Mouse (Mus musculus) megakaryocyte progenitor cell, adult 5-6 weeks (primary cell): Measurements from ENCODE around the gene Calcoco2. TPM values are rescaled to one million over a fixed set of nuclear protein-coding genes. Genes with fewer than 3 reads are reported as not detected.
"Not testable (repeated sequence)": the region's sequence is repeated elsewhere in the genome, so short reads cannot be mapped to it uniquely, and the experiment has no call there.

ENCODE experiments used
- ATAC-seq: replicated peaks from 2 replicates; pipeline ENCODE4 v1.8.0; 2016; ENCODE audit warnings: mild to moderate bottlenecking, moderate TSS enrichment, inconsistent platforms; ENCODE audit not compliant: poor library complexity
- total RNA-seq, 2 experiments: library from RNA; stranded (forward) in 1 of 2; stranded (reverse) in 1 of 2; fragments of 157-497, 149-512 nt in 1 of 2; fragments of 200-1000 nt in 1 of 2; gene quantifications; 2 replicates each; pipeline versions ENCODE4 v1.2.3 to v1.2.4; 2015 to 2017

Gene Calcoco2
- not detected in 2 replicates for total RNA-seq (2015)
- total RNA-seq (2017): not detected in 2 replicates

DNA sequence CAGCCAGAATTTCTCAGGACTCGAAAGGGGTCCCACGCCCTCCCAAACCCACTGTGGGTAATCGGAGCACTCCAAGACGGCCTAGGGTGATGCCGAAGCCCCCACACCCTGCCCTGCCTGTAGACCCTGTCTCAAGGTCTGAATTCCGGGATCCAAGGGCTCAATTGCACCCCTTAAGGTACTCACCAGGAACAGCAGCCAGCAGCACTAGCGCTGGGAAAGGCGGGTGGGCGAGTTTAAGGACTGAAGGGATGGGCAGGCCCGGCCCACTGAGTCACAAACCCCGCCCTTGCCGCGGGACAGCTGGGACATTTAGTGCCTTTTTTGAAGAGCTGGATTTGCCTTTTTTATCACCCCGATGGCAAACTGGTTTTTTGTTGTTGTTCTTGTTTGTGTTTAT is at the start of gene Calcoco2:
Gene Calcoco2, minus strand, starts transcription at position 214 of the 400 bp plus-strand sequence.
- ATAC-seq: no peak

DNA sequence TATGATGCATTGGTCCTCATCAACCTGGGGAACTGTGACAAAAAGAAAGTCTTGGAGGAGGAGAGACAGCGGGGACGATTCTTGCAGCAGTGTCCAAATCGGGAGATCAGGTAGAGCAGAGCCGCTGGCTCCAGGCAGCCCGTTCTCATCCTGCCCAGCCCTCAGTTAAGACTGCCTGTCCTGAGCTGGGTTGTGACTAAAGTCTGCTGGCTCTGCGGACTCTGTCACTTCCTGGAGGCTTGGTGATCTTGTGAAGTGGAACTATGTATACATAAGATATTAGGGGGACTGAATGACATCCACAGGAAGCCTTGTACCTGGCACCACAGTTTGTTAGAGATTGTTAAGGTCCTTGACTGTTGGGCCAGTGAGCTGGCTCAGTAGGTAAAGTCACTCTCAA is 35.7 kb upstream of the Calcoco2 start:
- no peak for ATAC-seq

GRCm38 (mm10) chr11:96145622-96146270 is 34.0 kb upstream of the Calcoco2 start:
- ATAC-seq: peak; percentile 66

GRCm38 (mm10) chr11:96143766-96144165 is 32.0 kb upstream of the Calcoco2 start:
- no peak for ATAC-seq

DNA sequence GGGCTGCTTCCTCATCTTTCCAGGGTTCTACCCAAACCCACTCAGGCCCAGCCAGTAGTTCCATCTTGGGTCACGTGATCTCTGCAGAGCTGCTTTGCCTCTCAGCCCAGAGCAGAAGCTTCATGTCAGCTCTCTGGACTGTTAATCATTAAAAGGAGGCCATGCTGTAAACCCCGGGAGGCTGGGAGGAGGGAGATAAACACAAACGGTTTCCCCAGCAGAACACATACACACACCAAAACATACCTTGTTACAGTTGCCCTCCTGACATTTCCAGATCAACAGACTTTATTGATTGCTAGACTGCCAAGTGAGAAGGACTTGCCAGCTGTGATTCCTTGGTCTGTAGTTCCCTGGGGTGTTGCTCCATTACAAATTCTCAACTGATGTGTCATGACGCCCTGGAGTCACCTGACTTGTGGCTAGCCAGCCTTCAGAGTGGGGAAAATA is 29.0 kb upstream of the Calcoco2 start:
- no peak for ATAC-seq

DNA sequence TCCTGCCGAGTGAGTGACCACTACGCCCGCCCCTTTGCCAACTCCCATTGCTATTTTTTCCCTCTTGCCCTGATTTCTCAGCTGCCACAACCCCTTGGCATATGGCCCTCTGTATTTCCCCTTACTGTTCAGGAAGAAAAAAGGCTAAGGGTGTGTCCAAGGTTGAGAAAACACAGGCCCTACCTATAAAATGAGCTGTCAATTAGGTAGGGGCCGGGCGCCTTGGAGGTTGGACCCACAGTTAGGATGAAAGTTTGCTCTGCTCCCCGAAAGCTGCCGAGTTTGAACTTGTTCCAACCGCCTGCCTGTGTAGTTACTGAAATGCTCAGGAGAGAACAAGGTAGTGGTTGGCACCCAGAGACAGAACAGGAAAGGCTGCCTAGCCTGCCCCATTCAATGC is 24.1 kb upstream of the Calcoco2 start:
- no peak for ATAC-seq

DNA sequence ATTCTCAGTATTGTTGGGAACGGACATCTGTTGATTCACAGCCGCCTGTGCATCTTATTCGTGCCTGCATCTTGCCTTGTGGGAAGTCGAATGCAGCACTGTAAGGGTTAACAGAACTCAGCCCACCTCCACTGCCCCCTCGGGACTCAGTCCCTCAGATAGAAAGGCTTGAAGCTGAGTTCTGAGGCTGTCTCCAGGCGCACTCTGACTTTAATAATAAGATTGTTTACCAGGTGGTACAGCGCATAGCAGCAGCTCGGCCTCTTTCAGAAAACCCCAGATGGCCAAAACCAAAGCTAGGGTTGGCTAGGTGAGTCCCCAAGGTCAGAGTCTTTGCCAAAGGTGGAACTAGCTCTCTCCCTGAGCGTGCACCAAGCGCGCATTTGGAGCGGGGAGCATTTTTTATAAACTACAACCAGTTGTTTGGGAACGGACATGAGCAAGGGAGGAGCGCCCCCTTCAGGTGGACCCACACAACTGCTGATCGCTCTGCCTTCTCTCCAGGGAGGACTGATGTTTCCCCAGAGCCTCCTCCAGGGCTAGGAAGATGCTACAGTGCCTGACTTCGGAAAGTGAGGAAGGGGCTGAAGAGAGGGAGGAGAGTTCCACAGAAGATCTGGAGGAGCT is 21.6 kb upstream of the Calcoco2 start, which contains the start of gene Ttll6:
Gene Ttll6, plus strand, starts transcription at position 548 of the 627 bp plus-strand sequence.
- ATAC-seq: peak; percentile 73

DNA sequence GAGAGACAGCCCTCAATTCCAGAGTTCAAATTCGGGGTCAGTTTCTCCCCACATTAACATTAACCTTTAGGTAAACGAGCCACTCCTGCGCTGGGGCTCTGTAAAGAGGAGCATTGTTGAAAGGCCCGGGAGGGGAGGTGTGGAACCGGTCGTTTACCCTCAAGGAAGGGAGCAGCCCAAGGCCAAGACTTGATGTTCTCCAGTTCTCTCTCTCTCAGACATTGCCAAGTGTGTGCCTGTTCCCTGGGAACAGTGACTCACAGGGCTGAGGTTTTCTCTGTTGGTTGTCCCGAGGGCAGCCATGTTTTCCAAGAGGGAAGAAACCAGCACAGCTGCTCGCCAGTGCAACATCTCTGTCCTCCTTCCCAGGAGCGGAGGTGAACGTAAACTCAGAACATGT is 18.8 kb upstream of the Calcoco2 start:
- ATAC-seq: no peak

GRCm38 (mm10) chr11:96124052-96124914 is 12.5 kb upstream of the Calcoco2 start:
- peak; percentile 46 for ATAC-seq

- not testable (repeated sequence) for ATAC-seq
Observed at GRCm38 (mm10) chr11:96122806-96123205, 11.0 kb upstream of the Calcoco2 start.

DNA sequence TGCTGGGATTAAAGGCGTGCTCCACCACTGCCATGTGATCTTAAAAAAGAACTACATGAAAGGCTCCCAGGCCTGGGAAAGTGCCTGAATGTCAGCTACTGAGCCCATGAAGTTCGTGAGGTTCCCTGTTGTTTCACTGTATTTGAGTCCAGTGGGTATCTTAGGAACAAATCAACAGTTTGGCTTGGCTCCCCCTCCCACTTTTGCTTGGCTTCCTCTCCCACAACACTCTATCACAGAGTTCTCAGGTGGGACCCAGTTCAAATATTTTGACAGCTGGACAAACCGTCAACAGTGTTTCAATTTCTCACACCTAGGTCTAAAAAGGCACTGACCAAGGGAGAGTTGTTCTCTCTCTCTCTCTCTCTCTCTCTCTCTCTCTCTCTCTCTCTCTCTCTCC is 7.6 kb upstream of the Calcoco2 start:
- ATAC-seq: no peak

GRCm38 (mm10) chr11:96116925-96117324 is 5.2 kb upstream of the Calcoco2 start:
- not testable (repeated sequence) for ATAC-seq

DNA sequence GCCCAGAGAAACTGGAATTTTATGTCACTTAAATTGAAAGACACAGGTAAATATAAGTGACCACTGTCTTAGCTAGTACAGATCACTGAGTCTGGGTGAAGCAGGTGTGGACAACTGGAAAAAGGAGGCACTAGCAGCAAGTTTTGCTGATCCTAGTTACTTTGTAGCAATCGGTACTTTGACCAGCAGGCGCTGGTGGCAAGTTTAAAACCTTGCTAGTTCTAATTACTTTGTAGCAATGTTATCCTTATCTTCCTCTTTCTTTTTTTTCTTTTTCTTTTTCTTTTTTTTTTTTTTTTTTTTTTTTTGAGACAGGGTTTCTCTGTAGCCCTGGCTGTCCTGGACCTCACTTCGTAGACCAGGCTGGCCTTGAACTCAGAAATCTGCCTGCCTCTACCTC is 4.4 kb upstream of the Calcoco2 start:
- ATAC-seq: no peak

DNA sequence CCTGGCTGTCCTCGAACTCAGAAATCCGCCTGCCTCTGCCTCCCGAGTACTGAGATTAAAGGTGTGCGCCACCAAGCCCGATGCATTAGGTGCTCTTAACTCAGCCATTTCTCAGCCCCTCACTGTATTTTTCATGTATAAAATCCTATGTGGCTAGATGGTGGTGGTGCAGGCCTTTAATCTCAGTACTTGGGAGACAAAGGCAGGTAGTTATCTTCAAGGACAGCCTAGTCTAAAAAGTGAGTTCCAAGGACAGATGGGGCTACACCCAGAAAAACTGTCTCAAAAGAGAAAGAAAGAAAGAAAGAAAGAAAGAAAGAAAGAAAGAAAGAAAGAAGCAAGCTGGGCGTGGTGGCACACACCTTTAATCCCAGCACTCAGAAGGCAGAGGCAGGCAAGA is 3.7 kb upstream of the Calcoco2 start:
- ATAC-seq: no peak

DNA sequence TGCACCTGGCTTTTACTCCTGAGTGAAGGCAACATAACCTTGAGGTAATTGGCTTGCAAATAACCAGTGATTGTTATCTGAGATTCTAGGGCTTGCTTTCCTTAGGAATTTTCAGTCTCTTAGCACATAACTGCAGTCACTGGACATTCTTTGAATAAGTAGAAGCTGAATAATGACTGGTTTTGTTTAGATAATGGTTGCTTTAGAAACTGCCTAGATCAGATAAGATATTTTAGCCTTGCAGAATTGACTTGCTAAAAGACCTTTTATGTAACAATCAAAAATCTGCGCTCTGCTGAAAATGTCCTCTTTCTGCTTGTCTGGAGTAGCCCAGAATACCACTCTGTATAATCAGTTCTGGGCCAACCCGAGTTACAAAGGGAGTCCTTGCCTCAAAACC is 2.3 kb upstream of the Calcoco2 start:
- ATAC-seq: no peak

DNA sequence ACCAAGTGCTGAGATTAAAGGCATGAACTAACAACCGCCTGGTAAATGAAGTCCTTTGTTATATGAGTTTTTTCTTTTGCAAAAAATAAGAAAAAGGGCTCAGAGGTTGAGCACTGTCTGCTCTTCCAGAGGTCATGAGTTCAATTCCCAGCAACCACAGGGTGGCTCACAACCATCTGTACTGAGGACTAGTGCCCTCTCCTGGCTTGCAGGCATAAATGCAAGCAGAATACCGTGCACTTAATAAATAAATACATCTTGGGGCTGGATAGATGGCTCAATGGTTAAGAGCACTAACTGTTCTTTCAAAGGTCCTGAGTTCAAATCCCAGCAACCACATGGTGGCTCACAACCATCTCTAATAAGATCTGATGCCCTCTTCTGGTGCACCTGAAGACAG is 814 bp downstream of the Calcoco2 start:
- ATAC-seq: not testable (repeated sequence)

- ATAC-seq: no peak
Observed at GRCm38 (mm10) chr11:96108376-96108775, 3.4 kb downstream of the Calcoco2 start.

GRCm38 (mm10) chr11:96093361-96093760 is 18.4 kb downstream of the Calcoco2 start:
- ATAC-seq: peak; percentile 87

GRCm38 (mm10) chr11:96092674-96093291 is 19.0 kb downstream of the Calcoco2 start:
- no peak for ATAC-seq

DNA sequence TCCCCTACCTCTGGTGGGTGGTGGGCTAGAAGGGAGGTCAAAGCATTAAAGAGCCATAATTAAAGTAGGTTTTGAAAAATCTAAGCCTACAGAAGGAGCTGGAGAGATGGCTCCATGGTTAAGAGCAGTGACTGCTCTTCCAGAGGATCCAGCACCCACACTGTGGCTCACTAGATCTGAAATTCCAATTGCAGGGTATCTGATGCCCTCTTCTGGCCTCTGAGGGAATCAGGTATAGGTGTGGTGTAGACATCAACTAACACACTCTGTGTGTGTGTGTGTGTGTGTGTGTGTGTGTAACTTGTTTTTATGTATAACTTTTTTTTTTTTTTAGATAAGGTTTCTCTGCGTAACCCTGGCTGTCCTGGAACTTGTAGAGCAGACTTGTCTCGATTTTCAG is 20.7 kb downstream of the Calcoco2 start:
- ATAC-seq: 0 out of 2 replicates have a peak, but pooled peaks have one; percentile 34

DNA sequence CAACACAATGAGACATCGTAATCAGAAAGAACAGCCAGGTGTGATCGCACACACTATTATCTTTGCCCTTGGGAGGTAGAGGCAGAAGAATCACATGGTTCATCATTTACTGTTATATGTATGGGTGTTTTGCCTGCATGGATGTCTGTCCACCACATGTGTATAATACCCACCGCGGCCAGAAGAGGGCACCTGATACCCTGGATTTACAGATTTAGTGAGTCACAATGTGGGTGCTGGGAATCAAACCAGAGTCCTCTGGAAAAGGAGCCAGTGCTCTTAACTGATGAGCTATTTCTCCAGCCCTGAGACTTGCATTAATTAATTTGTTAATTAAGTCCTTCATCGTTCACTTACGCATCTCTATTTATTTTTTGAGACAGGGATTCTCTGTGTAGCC is 23.8 kb downstream of the Calcoco2 start:
- no peak for ATAC-seq
